ENCODE assay signal across 8 mouse cellular contexts in the genomic region with DNA sequence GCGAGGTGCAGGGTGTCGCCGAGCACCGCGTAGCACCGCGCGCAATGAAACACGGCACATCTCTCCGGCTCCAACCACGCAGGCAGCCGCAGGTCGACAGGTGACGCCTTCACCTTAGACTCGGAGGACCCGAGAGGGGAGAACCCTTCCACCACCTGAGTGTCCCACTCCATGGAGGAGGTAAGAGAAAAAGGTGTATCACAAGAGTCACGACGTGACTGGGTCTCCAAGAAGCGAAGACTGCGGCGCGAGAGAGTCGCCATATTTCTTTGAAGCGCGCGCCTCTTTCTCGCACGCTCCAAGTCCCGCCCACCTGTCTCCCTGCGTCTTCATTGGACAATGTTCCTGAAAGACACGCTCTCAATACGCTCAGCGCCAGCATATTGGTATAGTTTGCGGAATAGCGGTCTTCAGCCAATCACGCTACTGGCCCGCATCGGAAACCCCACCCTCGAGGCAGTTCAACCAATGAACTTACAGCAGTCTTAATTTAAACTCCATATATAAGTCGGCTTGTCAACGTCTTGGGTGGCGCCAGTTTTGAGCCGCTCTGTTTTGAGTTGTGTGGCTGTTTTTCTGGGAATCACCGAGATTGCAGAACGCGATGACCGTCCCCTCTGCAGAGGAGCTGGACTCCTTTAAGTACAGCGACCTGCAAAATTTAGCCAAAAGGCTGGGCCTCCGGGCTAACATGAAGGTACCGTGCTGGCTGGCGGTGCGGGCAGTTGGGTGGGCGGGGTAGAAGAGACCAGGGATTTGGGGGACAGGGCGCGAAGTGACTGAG. TPM values are rescaled to one million over a fixed set of nuclear protein-coding genes. Genes with fewer than 3 reads are reported as not detected.
A peak's percentile ranks its signal among the peaks of the same experiment; 100 is the strongest.
DNase-seq lines count a peak whose midpoint lies in the region; ATAC-seq lines count a peak whose summit lies in the region.

Gene Nusap1 (plus strand): TSS at position 100 of the 784 bp plus-strand sequence.
Gene Oip5 (minus strand): TSS at position 271 of the 784 bp plus-strand sequence.

- peak; percentile 99 for DNase-seq in MEL-GATA-1-ER (ENCODE audit: extremely low read depth, low read depth)
- peak; percentile 87 for DNase-seq in cerebellum, adult 8-10 months
- DNase-seq in forelimb bud, embryonic 11.5 days (ENCODE audit: low read depth, low spot score): peak; percentile 98
- DNase-seq in layer of hippocampus, adult 9-10 months (ENCODE audit: low spot score): peak; percentile 94
- peak; percentile 68 for DNase-seq in ovary, postnatal 10 days (ENCODE audit: low spot score)
- DNase-seq in thymus, postnatal 10 days (ENCODE audit: low spot score in 2 of 2): peak; percentile 90 to 93

- peak within 1 kb of the TSS; percentile 77 for H3K4me2 ChIP-seq in lung, embryonic 16.5 days (ENCODE audit: low read depth, low read length)

- H3K27me3 ChIP-seq in lung, embryonic 16.5 days (ENCODE audit: control insufficient read depth, insufficient read depth, low read depth, low read length): no peaks in the 10 kb centered on the region

- H3K9me3 ChIP-seq in lung, embryonic 16.5 days (ENCODE audit: control insufficient read depth, low read length): no peaks in the 10 kb centered on the region

- H3K4me1 ChIP-seq in lung, embryonic 16.5 days (replicated peaks; ENCODE audit: control insufficient read depth, insufficient read depth, low read length): peaks cover 16% of the 10 kb centered on the region

- H3K36me3 ChIP-seq in lung, embryonic 16.5 days (ENCODE audit: control insufficient read depth, insufficient read depth, low read length): no peaks in the 10 kb centered on the region

- H3K9ac ChIP-seq in lung, embryonic 16.5 days (ENCODE audit: low read length): peak within 1 kb of the TSS; percentile 84

- peak within 1 kb of the TSS; percentile 94 for H3K4me3 ChIP-seq in lung, embryonic 16.5 days (ENCODE audit: low read length)

- peak; percentile 99 to 100 for ATAC-seq in hematopoietic stem cell, adult 5-6 weeks (replicated peaks in 1 of 2; ENCODE audit: insufficient read depth in 1 of 2, low FRiP score in 2 of 2, low TSS enrichment in 1 of 2, low read depth in 1 of 2, poor library complexity in 2 of 2, severe bottlenecking in 2 of 2)
- peak; percentile 100 for ATAC-seq in lung, embryonic 16.5 days (ENCODE audit: low read depth)

- WGBS in lung, embryonic 16.5 days: under 1% methylated on average over 55 of the region's 55 CpGs

- H3K27ac ChIP-seq in lung, embryonic 16.5 days (ENCODE audit: low read length): peak within 1 kb of the TSS; percentile 80

RNA-seq across cellular contexts. Expression of gene Nusap1, which starts in this region (rescaled TPM):
- total RNA-seq in hematopoietic stem cell, adult 5-6 weeks (2017): 80.2 and 97.9 TPM in 2 replicates
- polyA plus RNA-seq in lung, embryonic 16.5 days (2015; fragmentation: Nextera tagmentation; extraction: Ambion mirVana): 81.3 and 93.7 TPM in 2 replicates

RNA-seq across cellular contexts. Expression of gene Oip5, which starts in this region (rescaled TPM):
- total RNA-seq in hematopoietic stem cell, adult 5-6 weeks (2017): 20.5 and 22.9 TPM in 2 replicates
- 27.8 and 29.1 TPM in 2 replicates for polyA plus RNA-seq in lung, embryonic 16.5 days (2015; fragmentation: Nextera tagmentation; extraction: Ambion mirVana)

Comparison
In these comparisons a context has a peak if more than half of its experiments do, and no peak if none do; other contexts are left out.
1. Peak in every context shown above with its lines: DNase-seq, ATAC-seq, H3K4me3 ChIP-seq and H3K27ac ChIP-seq.